Mouse (Mus musculus) retina, adult 2 months (tissue): ENCODE data around the gene Kcnc1.

Source experiments
- DNase-seq: peaks from one replicate; pipeline ENCODE4 v3.0.0-alpha.2; 2012; ENCODE audit warnings: low read depth, low spot score

The Kcnc1 gene

DNA sequence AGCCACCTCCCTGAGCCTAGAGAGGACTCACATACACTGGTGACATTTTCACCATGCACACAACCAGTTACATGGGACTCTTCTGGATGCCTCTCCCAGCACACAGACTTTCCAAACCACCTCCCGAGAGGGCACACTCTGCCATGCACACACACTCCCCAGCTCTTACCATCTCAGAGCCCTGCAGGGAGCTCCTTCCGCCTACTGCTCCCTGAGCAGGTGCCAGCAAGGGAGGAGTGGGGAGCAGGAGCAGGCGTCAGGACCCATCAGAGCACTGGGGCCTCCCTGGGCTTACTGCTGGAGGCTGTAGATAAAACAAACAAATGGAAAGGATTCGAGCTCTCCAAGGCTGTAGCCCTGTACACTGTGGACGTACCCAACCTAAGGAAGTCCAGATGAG lies 25.2 kb downstream of the Kcnc1 start:
- DNase-seq, result no peak

- no peak for DNase-seq
These were observed 25.9 kb downstream of the Kcnc1 start for GRCm38 (mm10) chr7:46422052-46422763.

DNA sequence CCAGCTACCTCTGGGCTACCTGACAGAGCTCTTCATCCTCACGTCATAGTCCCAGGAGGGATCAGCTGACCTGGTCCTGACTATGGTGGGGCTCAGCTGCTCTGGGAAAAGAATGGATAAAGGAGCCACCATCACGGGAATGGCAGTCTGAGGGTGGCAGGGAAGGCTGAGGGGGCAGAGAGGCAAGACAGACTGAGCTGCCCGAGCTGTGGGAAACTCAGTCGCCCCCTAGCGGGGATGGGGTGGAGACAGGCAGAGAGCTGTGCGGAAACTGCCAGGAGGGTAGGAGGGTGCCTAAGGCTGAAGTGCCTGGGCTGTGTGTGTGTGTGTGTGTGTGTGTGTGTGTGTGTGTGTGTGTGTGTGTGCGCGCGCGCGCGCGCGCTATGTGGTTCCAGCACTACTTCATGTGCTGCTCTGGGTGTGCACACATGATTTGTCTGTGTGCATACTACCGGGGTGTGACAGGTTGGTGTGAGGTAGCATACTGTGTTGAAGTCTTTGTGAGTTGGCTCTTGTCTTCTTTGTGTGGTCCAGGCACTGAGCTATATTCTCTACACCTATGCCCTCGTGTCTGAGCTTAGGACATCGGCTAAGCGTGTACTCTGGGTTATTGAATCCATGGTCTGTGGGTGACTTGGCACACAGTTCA lies 26.6 kb downstream of the Kcnc1 start:
- no peak for DNase-seq

DNA sequence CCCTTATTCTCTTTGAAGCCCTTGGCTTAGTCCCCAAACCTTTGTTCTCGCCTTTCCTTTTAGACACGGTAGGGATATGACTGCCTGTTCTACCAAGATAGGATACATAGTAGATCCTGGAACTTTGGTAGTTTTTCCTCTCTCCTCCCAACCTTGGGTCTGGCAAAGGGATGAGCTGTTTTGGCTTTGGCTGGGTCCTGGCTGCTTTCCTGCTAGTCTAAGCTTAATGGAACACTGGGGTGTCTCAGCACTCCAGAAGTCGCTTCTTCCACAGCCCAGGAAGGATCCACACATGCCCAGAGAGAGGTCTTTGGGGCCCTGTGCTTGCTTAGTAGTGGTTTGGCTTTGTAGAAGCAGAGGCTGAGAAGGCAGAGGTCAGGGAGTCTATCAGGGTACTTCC lies 27.7 kb downstream of the Kcnc1 start:
- DNase-seq, result no peak

- no peak for DNase-seq
These were observed 28.7 kb downstream of the Kcnc1 start for GRCm38 (mm10) chr7:46425012-46425411.

DNA sequence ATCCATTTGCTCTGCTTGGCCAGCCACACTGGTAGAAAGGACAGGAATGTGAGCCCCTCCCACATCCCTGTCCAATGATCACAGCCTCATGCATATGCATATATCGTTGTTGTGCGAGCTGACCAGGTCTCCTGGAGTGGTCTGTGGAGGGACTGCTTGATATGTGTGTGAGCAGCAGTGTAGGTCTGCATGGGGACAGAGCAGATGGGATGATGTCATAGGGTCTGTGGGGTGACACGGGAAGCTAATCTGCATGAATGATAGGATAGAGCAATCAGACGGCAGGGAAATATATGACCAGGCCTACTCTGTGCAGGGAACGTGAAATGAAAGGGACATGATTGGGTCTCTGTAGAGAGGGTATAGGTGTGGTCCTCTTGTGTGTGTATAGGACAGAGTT lies 37.6 kb downstream of the Kcnc1 start:
- no peak for DNase-seq

DNA sequence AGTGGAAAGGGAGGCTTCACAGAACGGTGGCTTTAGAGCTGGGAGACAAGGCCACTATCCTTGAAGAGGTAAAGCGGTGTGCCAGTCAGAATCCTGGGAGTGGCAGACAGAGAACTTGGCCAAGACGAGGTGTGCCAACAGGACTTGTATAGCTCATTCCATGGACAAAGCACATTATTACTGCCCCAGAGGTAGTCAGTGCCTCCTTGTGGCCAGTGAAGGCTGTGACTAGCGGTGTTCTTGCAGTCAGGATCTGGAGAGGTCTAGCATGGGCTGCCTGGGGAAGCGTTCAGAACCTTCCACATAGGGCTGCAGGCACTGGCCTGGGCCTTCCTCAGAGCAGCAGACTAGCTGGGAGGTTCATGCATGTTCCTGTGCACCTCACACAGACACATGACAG lies 39.5 kb downstream of the Kcnc1 start:
- DNase-seq, result no peak

- DNase-seq, result no peak
These were observed 42.3 kb downstream of the Kcnc1 start for GRCm38 (mm10) chr7:46438537-46439141.

- no peak for DNase-seq
These were observed 46.9 kb downstream of the Kcnc1 start for GRCm38 (mm10) chr7:46443163-46443562.

- DNase-seq, result no peak
These were observed 49.6 kb downstream of the Kcnc1 start for GRCm38 (mm10) chr7:46445896-46446295.

DNA sequence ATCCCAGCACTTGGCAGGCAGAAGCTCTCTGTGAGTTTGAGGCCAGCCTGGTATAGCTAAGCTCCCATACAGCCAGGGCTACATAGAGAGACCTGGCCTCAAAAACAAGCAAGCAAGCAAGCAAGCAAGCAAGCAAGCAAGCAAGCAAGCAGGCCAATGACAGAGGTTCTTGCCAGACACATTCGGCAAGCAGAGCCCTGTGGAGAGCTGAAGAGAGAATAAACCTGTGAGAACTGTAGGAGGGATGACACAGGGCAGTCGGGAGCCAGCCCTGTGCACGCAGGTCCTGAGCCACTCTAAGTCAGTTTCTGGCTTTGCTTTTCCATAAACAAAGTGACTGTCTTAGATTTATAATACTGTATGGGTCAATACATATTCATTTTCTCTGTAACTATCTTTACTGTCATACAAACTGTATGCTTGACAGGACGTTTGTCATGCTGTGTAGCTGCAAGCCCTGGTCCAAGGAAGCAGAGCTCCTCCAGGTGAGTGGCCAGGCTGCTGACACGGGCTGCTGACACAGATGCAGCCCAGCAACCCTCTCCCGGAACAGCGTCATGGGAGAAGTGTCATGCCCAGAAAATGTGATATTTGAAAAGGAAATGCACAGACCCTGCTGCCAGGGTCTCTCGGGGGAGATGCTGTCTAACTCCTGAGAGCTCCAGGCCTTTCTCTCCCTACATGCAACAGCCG lies 51.3 kb downstream of the Kcnc1 start:
- no peak for DNase-seq

- DNase-seq, result no peak
These were observed 52.8 kb downstream of the Kcnc1 start for GRCm38 (mm10) chr7:46448922-46449645.

GRCm38 (mm10) chr7:46453930-46454679 lies 57.8 kb downstream of the Kcnc1 start:
- DNase-seq, result no peak

- DNase-seq, result no peak
These were observed 61.6 kb downstream of the Kcnc1 start for GRCm38 (mm10) chr7:46457889-46458288.

GRCm38 (mm10) chr7:46459200-46459599 lies 62.9 kb downstream of the Kcnc1 start:
- no peak for DNase-seq

DNA sequence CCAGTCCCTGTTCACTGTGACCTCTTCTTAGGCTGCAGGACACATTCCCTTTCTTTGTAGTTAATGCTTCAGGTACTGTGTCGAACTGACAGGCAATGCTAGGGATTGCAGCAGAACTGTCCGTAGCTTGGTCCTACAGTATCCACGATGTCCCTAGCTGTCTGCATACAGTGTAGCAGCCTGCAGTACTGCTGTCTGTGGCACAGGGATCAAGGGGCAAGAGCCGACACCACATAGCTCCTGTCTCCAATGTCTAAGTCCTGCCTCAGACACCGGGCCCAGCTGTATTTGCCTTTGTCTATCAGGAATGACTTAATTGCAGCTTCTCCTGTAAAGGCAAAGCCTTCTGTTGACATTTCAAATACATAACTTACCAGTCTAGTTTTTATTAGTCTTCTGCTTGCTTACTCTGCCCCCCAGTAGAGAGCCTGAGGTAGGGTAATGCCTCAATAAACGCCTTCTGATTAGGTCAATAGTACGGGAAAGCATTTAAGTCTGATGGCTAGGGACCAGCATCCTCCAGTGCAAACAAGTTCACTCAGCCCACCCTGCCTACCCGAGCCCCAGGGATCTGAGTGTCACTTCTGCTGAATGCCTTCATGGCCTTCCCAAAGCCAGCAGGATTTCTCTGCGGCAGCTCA lies 63.4 kb downstream of the Kcnc1 start:
- no peak for DNase-seq

- DNase-seq, result no peak
These were observed 66.0 kb downstream of the Kcnc1 start for GRCm38 (mm10) chr7:46462287-46462686.

DNA sequence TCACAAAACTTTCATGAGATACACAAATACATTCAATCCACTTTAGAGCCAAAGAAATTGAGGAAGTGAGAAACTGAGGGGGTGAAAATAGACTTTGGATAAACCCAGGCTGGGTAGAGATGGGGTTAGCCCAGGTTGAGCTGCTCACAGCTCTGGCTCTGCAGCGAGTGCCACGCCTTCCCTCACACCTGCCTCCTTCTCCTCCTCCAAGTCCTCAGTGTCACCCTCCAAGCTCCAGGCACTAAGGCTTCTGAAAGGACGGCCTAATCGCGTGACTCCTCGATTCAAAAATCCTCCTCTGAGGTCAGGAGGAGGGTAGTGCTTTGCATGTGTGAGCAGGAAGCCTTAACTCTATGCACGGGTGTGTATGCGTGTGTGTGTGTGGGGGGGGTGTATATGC lies 66.8 kb downstream of the Kcnc1 start:
- no peak for DNase-seq

GRCm38 (mm10) chr7:46466422-46466981 lies 70.2 kb downstream of the Kcnc1 start:
- DNase-seq, result no peak

DNA sequence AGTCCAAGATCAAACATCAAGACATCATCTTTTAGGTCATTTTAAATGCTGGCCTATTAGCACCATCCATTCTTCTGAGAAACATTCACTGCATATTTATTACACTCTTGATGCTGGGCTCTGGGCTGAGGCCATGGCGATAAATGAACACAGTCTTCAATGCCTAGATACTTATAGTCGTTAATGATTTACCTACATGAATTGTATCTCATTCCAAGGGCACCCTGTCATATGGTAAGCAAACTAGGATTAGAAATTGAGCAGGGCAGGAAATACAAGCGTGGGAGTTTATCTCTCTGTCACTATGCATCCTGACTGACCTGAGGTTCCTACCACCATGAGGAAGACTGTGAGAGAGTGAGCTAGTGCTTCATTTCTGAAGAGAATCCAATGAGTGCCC lies 73.2 kb downstream of the Kcnc1 start:
- no peak for DNase-seq
